Mouse (Mus musculus) erythroblast, embryonic 14.5 days (primary cell): ENCODE data around the gene Gm49380.

Source experiments
- GATA1 ChIP-seq: IDR thresholded peaks from 2 replicates; pipeline ENCODE4 v1.6.1; 2012; ENCODE audit warnings: low read length, inconsistent platforms, mixed read lengths
- TAL1 ChIP-seq: IDR thresholded peaks from 3 replicates; pipeline ENCODE4 v1.6.1; 2012; ENCODE audit warnings: low read length, inconsistent platforms, mixed read lengths

- TF ChIP-seq GATA1 = no peak
- TF ChIP-seq TAL1 = no peak
Measured at GRCm38 (mm10) chr9:44144718-44145060, 31.4 kb upstream of the Gm49380 start.
